Mouse (Mus musculus): ENCODE results near the gene Mslnl.

DNA sequence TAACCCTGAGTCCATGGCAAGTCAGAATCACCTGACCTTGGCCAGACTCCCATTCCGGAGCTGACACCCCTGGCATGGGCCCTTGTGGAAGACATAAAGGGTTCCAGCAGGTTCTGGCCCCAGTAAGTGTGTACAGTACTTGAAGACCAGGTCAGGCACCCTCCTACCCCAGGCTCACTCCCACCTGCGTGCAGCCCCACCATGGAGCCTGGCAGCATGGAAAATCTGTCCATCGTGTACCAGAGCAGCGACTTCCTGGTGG, 7.9 kb upstream of the Mslnl start:
- no peak for TF ChIP-seq CTCF (IDR thresholded peaks at IDR 0.05; ENCODE audit: low read depth, low read length)
- no peak for TF ChIP-seq POLR2AphosphoS5 (IDR thresholded peaks at IDR 0.05; ENCODE audit: insufficient replicate concordance, low read depth, low read length)
- TF ChIP-seq GATA2 (IDR thresholded peaks at IDR 0.05; ENCODE audit: borderline replicate concordance, low read depth, low read length) = no peak
- TF ChIP-seq TAL1 (conservative IDR thresholded peaks at IDR 0.05; ENCODE audit: low read depth, low read length) = no peak

Data from G1E (cell line).